16 mouse cellular contexts compared by ENCODE assay signal in the genomic region with DNA sequence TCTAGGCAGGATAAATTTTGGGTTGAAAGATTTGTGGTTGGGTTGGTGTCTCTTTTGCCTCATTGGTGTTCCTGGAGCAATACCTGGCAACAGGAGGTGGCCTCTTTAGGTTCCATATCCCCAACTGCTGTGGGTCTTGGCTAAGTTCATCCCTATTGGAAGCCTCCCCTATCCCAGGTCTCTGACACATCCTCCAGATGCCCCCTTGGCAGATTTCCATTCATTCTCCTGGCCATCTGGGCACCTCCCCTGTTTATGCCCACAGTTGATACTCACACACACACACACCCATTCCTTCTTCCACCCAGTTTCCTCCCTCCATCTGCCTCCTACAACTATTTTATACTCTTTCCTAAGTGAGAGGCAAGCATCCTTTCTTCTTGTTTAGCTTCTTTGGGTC.
"Had no signal": no experiment of that assay in that cellular context is flagged by ENCODE, and none has a peak within 500 bp of the region (broad histone marks: within the 10 kb centered on the region; RNA-seq: fewer than 3 reads in every experiment).

No protein-coding gene starts in this region.

- DNase-seq: heart, postnatal 10 days; heart, postnatal 14 days; heart, postnatal 36 days; heart, postnatal 4 days; kidney, adult 11 months; kidney, adult 18-20 months; kidney, adult 2 months; kidney, adult 8-10 months; kidney, adult 9 months; kidney, postnatal 10 days; kidney, postnatal 14 days; kidney, postnatal 25 days; kidney, postnatal 36 days; kidney, postnatal 4 days; layer of hippocampus, adult 9-11 months; layer of hippocampus, postnatal 36 days had no signal
